Mouse (Mus musculus): ENCODE results near the gene Dnal1. TPM values are rescaled to one million over a fixed set of nuclear protein-coding genes. Genes with fewer than 3 reads are reported as not detected.
A peak's percentile ranks its signal among the peaks of the same experiment; 100 is the strongest.

Dnal1 gene
- total and polyA plus RNA-seq, 2 experiments from 2014 or later, result 9.7 to 10.9 TPM

DNA sequence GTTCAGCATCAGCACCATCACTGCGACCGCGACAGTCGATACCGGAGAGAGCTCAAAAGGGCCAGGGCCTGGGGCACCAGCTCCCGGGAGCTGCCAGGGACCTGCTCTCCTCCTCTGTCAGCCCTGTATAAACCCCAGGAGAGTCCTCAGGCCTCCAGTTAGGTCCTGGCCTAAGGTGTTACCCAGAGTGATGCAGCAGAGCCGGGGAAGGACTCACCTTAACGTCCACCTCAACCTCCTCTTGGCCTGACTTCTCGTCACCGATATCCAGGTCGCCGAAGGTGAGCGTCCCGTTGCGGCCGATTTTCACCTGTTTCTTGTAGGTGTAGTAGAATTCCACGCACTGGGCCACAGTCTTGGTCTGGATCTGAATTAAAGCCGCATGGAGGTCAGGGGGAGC lies 42.0 kb downstream of the Dnal1 start:
- H3K27ac ChIP-seq, result no peak overlapping the region
- H3K4me1 ChIP-seq (ENCODE audit: insufficient read depth, low read length), result no peaks in the 10 kb centered on the region
- 94% methylated on average over 18 of the region's 18 CpGs for WGBS
- no peak for TF ChIP-seq CTCF (IDR thresholded peaks at IDR 0.05; ENCODE audit: low read depth)
- no peak overlapping the region for H3K4me2 ChIP-seq (ENCODE audit: low read depth, low read length)
- H3K9me3 ChIP-seq (ENCODE audit: low read length), result no peaks in the 10 kb centered on the region
- H3K4me3 ChIP-seq (ENCODE audit: low read length), result no peak overlapping the region
- peaks cover 9% of the 10 kb centered on the region; the same call in 1 of the 2 replicates for H3K36me3 ChIP-seq (ENCODE audit: insufficient read depth, low read length)
- no peak overlapping the region for H3K9ac ChIP-seq (replicated peaks; ENCODE audit: low read length)
- DNase-seq (ENCODE audit: low spot score) (no peak), ATAC-seq (no peak)
- no peaks in the 10 kb centered on the region for H3K27me3 ChIP-seq (ENCODE audit: insufficient read depth, low read length)

DNA sequence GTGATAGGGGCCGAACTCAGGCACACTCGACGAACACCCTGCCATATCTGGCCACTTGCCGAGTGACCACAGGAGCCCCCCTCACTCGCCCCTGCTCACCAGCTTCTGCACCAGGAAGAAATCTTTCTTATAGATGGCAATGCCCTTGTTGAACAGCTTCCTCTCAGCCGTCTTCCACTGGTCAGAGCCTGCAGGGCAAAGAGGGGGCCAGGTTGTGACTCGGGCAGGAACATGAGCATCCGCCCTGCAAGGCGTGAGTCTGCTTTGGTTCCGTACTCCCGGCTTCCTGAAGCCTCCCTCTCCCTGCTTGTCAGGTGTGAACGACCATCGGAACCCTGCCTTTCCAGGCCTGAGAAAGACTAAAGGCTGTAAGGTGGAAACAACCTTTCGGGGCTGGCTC lies 44.0 kb downstream of the Dnal1 start:
- H3K27ac ChIP-seq, result no peak overlapping the region
- no peaks in the 10 kb centered on the region for H3K4me1 ChIP-seq (ENCODE audit: insufficient read depth, low read length)
- H3K9ac ChIP-seq (replicated peaks; ENCODE audit: low read length), result no peak overlapping the region
- no peak for TF ChIP-seq CTCF (IDR thresholded peaks at IDR 0.05; ENCODE audit: low read depth)
- 93% methylated on average over 14 of the region's 14 CpGs for WGBS
- DNase-seq (ENCODE audit: low spot score) (no peak), ATAC-seq (no peak)
- no peaks in the 10 kb centered on the region for H3K9me3 ChIP-seq (ENCODE audit: low read length)
- peaks cover 9% of the 10 kb centered on the region; the same call in 1 of the 2 replicates for H3K36me3 ChIP-seq (ENCODE audit: insufficient read depth, low read length)
- H3K27me3 ChIP-seq (ENCODE audit: insufficient read depth, low read length), result no peaks in the 10 kb centered on the region
- H3K4me2 ChIP-seq (ENCODE audit: low read depth, low read length), result no peak overlapping the region
- H3K4me3 ChIP-seq (ENCODE audit: low read length), result no peak overlapping the region

DNA sequence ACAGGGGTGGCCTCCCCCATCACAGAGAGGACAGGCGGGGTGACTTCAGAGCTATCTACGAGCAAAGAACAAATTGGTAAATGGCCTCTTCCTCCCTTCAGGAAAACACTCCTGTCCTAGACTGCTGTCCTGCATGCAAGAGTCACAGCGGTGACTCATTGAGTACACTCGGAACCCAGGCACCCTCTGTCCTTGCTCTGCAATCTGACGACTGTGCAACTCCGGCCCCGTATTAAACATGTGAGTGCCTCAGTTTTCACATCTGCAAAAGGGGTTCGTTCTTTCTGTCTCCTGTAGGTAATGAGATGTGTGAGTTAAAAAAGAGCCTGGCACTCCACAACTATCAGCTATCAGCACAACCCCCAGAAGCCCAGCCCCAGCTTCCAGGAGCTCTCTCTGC lies 46.3 kb downstream of the Dnal1 start:
- Histone ChIP-seq H3K4me1 (ENCODE audit: insufficient read depth, low read length) (no peaks in the 10 kb centered on the region), H3K9me3 (ENCODE audit: low read length) (no peaks in the 10 kb centered on the region), H3K4me2 (ENCODE audit: low read depth, low read length) (no peak overlapping the region), H3K27ac (no peak overlapping the region), H3K27me3 (ENCODE audit: insufficient read depth, low read length) (no peaks in the 10 kb centered on the region), H3K36me3 (ENCODE audit: insufficient read depth, low read length) (peaks cover 9% of the 10 kb centered on the region; the same call in 1 of the 2 replicates), H3K9ac (replicated peaks; ENCODE audit: low read length) (no peak overlapping the region), H3K4me3 (ENCODE audit: low read length) (no peak overlapping the region)
- ATAC-seq (no peak), DNase-seq (ENCODE audit: low spot score) (no peak)
- no peak for TF ChIP-seq CTCF (IDR thresholded peaks at IDR 0.05; ENCODE audit: low read depth)
- WGBS, result 95% methylated on average over 8 of the region's 8 CpGs

DNA sequence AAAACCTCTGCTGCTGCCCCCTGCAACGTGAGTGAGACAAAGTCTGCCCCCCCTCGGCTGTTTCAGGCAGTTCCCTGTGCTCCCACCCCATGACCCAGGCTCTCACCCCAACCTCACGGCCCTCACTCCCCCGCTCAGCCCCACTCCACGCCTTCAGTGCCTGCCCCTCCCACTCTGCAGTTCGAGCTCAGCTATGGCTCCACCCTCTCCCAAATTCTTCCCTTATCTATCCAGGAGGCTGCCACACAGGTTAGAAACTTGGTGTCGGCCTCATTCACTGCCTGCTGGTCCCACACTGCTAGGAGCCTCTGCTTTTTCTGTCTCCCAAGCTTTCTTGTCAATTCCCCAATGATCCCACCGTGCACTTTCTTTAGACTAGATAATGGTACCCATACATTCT lies 47.0 kb downstream of the Dnal1 start:
- H3K9ac ChIP-seq (replicated peaks; ENCODE audit: low read length), result no peak overlapping the region
- WGBS, result 85% methylated on average over 8 of the region's 8 CpGs
- H3K4me3 ChIP-seq (ENCODE audit: low read length), result no peak overlapping the region
- DNase-seq (ENCODE audit: low spot score), result no peak
- no peak overlapping the region for H3K27ac ChIP-seq
- TF ChIP-seq CTCF (IDR thresholded peaks at IDR 0.05; ENCODE audit: low read depth), result no peak
- H3K4me2 ChIP-seq (ENCODE audit: low read depth, low read length), result no peak overlapping the region
- no peaks in the 10 kb centered on the region for H3K27me3 ChIP-seq (ENCODE audit: insufficient read depth, low read length)
- ATAC-seq, result no peak
- H3K36me3 ChIP-seq (ENCODE audit: insufficient read depth, low read length), result peaks cover 9% of the 10 kb centered on the region; the same call in 1 of the 2 replicates
- no peaks in the 10 kb centered on the region for H3K4me1 ChIP-seq (ENCODE audit: insufficient read depth, low read length)
- no peaks in the 10 kb centered on the region for H3K9me3 ChIP-seq (ENCODE audit: low read length)

GRCm38 (mm10) chr12:84161616-84162433 lies 47.7 kb downstream of the Dnal1 start:
- 73% methylated on average over 14 of the region's 14 CpGs for WGBS
- Histone ChIP-seq H3K27ac (no peak overlapping the region), H3K36me3 (ENCODE audit: insufficient read depth, low read length) (peaks cover 9% of the 10 kb centered on the region; the same call in 1 of the 2 replicates), H3K4me3 (ENCODE audit: low read length) (no peak overlapping the region), H3K4me2 (ENCODE audit: low read depth, low read length) (no peak overlapping the region), H3K9ac (replicated peaks; ENCODE audit: low read length) (no peak overlapping the region), H3K9me3 (ENCODE audit: low read length) (no peaks in the 10 kb centered on the region), H3K27me3 (ENCODE audit: insufficient read depth, low read length) (no peaks in the 10 kb centered on the region), H3K4me1 (ENCODE audit: insufficient read depth, low read length) (no peaks in the 10 kb centered on the region)
- DNase-seq (ENCODE audit: low spot score) (peak; percentile 68), ATAC-seq (peak; percentile 35; the same call in 1 of the 2 replicates)
- TF ChIP-seq CTCF (IDR thresholded peaks at IDR 0.05; ENCODE audit: low read depth), result peak; percentile 64

- Histone ChIP-seq H3K36me3 (ENCODE audit: insufficient read depth, low read length) (peaks cover 8% of the 10 kb centered on the region; the same call in 1 of the 2 replicates), H3K27me3 (ENCODE audit: insufficient read depth, low read length) (no peaks in the 10 kb centered on the region), H3K9me3 (ENCODE audit: low read length) (no peaks in the 10 kb centered on the region), H3K27ac (no peak overlapping the region), H3K4me3 (ENCODE audit: low read length) (no peak overlapping the region), H3K4me2 (ENCODE audit: low read depth, low read length) (no peak overlapping the region), H3K4me1 (ENCODE audit: insufficient read depth, low read length) (no peaks in the 10 kb centered on the region), H3K9ac (replicated peaks; ENCODE audit: low read length) (no peak overlapping the region)
- 80% methylated on average over 9 of the region's 9 CpGs for WGBS
- no peak for ATAC-seq
- peak; percentile 65 for TF ChIP-seq CTCF (IDR thresholded peaks at IDR 0.05; ENCODE audit: low read depth)
- DNase-seq (ENCODE audit: low spot score), result no peak
Measured at GRCm38 (mm10) chr12:84163133-84163532, 49.0 kb downstream of the Dnal1 start.

GRCm38 (mm10) chr12:84163586-84164110 lies 49.5 kb downstream of the Dnal1 start:
- Histone ChIP-seq H3K4me3 (ENCODE audit: low read length) (no peak overlapping the region), H3K4me1 (ENCODE audit: insufficient read depth, low read length) (no peaks in the 10 kb centered on the region), H3K36me3 (ENCODE audit: insufficient read depth, low read length) (peaks cover 3% of the 10 kb centered on the region; the same call in 1 of the 2 replicates), H3K9me3 (ENCODE audit: low read length) (no peaks in the 10 kb centered on the region), H3K9ac (replicated peaks; ENCODE audit: low read length) (no peak overlapping the region), H3K27ac (no peak overlapping the region), H3K4me2 (ENCODE audit: low read depth, low read length) (no peak overlapping the region), H3K27me3 (ENCODE audit: insufficient read depth, low read length) (no peaks in the 10 kb centered on the region)
- WGBS, result 66% methylated on average over 11 of the region's 11 CpGs
- peak; percentile 28; the same call in 1 of the 2 replicates for TF ChIP-seq CTCF (IDR thresholded peaks at IDR 0.05; ENCODE audit: low read depth)
- ATAC-seq (0 out of 2 replicates have a peak, but pooled peaks have one; percentile 33), DNase-seq (ENCODE audit: low spot score) (no peak)
